Mouse (Mus musculus): Measurements from ENCODE around the gene Olfr331. TPM values are rescaled to one million over a fixed set of nuclear protein-coding genes. Genes with fewer than 3 reads are reported as not detected.

Gene Olfr331
- not detected for polyA plus RNA-seq (2015; fragmentation: Illumina TruSeq; extraction: RNeasy Lipid Tissue Mini Kit (QIAGEN cat#74804); ENCODE audit: insufficient read depth, low read depth, low replicate concordance)

DNA sequence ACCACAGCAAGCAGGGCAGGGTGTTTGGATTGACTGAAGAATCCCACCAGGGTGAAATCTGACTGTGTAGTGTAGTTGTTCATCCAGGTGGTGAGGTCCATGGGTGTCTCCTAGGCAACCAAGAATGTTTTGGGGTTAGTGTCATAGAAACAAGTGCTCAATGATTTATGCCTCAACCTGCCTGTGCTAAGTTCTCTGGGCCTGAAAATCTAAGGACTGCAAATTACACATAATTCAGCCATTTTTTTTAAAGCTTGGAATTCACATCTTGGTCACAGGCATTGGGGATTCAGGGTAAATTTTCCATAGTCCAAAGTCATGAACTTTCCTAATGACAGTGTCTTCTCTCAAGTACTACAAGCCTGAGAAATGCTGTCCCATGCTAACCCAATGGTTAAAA lies at the start of gene Olfr331:
TSS of gene Olfr331 (minus strand) at position 101 of the 400 bp plus-strand sequence.

GRCm38 (mm10) chr11:58546322-58546721 lies 44.0 kb upstream of the Olfr331 start, which contains the start of gene Olfr329-ps:
TSS of gene Olfr329-ps (minus strand) at chr11:58546422.

GRCm38 (mm10) chr11:58534736-58535135 lies 32.4 kb upstream of the Olfr331 start, which contains the start of gene Olfr330:
TSS of gene Olfr330 (minus strand) at chr11:58534836.

DNA sequence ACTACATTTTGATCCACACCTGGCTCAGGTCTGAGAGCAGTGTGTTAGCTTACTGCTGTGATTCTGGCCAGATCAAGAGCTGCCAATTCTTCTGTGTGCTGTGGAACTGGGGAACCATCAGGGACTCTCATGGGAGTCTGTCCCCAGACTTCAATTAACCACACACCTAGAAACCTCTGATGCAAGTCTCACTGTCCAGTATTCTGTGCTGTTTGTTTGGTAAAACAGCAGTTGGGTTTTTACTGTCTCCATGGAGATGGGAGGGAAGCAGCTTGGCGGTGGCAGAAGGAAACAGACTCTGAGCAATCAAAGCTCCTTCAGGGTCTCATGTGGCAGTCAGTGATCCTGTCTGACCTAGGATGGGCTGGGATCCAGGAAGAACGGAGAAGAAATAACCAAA lies 9.9 kb downstream of the Olfr331 start, which contains the start of gene Olfr332:
TSS of gene Olfr332 (minus strand) at position 101 of the 400 bp plus-strand sequence.

DNA sequence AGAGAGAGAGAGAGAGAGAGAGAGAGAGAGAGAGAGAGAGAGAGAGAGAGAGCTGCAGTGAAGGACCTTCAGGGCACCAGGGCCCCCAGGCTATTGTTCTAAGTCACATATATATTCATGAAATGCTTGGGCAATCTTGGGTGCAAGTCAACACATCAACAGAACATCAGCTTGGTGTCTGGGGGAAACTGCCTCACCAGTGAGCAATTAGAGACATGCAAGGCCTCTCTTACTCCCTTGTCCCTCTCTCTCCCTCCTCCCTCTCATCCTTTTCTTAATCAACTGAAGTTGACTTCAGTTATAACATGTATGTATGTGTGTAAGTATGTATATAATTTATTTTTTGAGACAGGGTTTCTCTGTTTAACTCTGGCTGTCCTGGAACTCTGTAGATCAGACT lies 40.2 kb downstream of the Olfr331 start, which contains the start of gene Olfr30:
TSS of gene Olfr30 (minus strand) at position 101 of the 400 bp plus-strand sequence.

DNA sequence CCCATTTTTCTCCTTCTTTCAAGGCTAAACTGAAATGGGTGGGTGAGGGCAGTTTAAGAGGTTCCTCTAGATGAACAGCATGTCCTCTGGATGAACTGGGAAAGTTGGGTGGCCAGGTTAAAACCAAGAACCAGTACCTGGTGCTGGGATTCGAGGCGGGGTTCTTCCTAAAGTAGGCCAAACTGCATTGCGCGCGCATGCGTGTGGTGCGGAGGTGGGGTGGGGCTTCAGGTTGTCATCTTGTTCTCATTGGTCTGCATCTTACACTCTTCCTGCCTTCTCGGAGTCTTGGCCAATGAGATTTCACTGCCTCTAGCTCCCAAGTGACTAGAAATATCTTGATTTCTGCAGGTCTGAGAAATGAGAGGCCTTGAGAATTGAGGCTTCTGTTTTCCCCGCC lies 49.6 kb downstream of the Olfr331 start, which contains the start of gene Lypd9:
TSS of gene Lypd9 (minus strand) at position 165 of the 400 bp plus-strand sequence.

Other genes starting within 250 kb of the Olfr331 start
- not detected for gene 4930438A08Rik, start 227.8 kb downstream of the Olfr331 start, polyA plus RNA-seq (2015; fragmentation: Illumina TruSeq; extraction: RNeasy Lipid Tissue Mini Kit (QIAGEN cat#74804); ENCODE audit: insufficient read depth, low read depth, low replicate concordance)
- 19.3 TPM for gene Zfp692, start 195.5 kb downstream of the Olfr331 start, polyA plus RNA-seq (2015; fragmentation: Illumina TruSeq; extraction: RNeasy Lipid Tissue Mini Kit (QIAGEN cat#74804); ENCODE audit: insufficient read depth, low read depth, low replicate concordance)
- 11.3 TPM for gene Zfp672, start 172.2 kb downstream of the Olfr331 start, polyA plus RNA-seq (2015; fragmentation: Illumina TruSeq; extraction: RNeasy Lipid Tissue Mini Kit (QIAGEN cat#74804); ENCODE audit: insufficient read depth, low read depth, low replicate concordance)
- gene Sh3bp5l, start 171.8 kb downstream of the Olfr331 start, polyA plus RNA-seq (2015; fragmentation: Illumina TruSeq; extraction: RNeasy Lipid Tissue Mini Kit (QIAGEN cat#74804); ENCODE audit: insufficient read depth, low read depth, low replicate concordance) = 5.0 TPM
- gene Lypd8, start 123.5 kb downstream of the Olfr331 start, polyA plus RNA-seq (2015; fragmentation: Illumina TruSeq; extraction: RNeasy Lipid Tissue Mini Kit (QIAGEN cat#74804); ENCODE audit: insufficient read depth, low read depth, low replicate concordance) = not detected
- gene 1810065E05Rik, start 81.5 kb downstream of the Olfr331 start, polyA plus RNA-seq (2015; fragmentation: Illumina TruSeq; extraction: RNeasy Lipid Tissue Mini Kit (QIAGEN cat#74804); ENCODE audit: insufficient read depth, low read depth, low replicate concordance) = not detected
- not detected for gene Gm12253, start 70.0 kb downstream of the Olfr331 start, polyA plus RNA-seq (2015; fragmentation: Illumina TruSeq; extraction: RNeasy Lipid Tissue Mini Kit (QIAGEN cat#74804); ENCODE audit: insufficient read depth, low read depth, low replicate concordance)
- not detected for gene Lypd9, start 49.6 kb downstream of the Olfr331 start, polyA plus RNA-seq (2015; fragmentation: Illumina TruSeq; extraction: RNeasy Lipid Tissue Mini Kit (QIAGEN cat#74804); ENCODE audit: insufficient read depth, low read depth, low replicate concordance)
- not detected for gene Olfr30, start 40.3 kb downstream of the Olfr331 start, polyA plus RNA-seq (2015; fragmentation: Illumina TruSeq; extraction: RNeasy Lipid Tissue Mini Kit (QIAGEN cat#74804); ENCODE audit: insufficient read depth, low read depth, low replicate concordance)
- gene Olfr332, start 10.0 kb downstream of the Olfr331 start, polyA plus RNA-seq (2015; fragmentation: Illumina TruSeq; extraction: RNeasy Lipid Tissue Mini Kit (QIAGEN cat#74804); ENCODE audit: insufficient read depth, low read depth, low replicate concordance) = not detected
- not detected for gene Olfr330, start 32.3 kb upstream of the Olfr331 start, polyA plus RNA-seq (2015; fragmentation: Illumina TruSeq; extraction: RNeasy Lipid Tissue Mini Kit (QIAGEN cat#74804); ENCODE audit: insufficient read depth, low read depth, low replicate concordance)
- not detected for gene Olfr329-ps, start 43.9 kb upstream of the Olfr331 start, polyA plus RNA-seq (2015; fragmentation: Illumina TruSeq; extraction: RNeasy Lipid Tissue Mini Kit (QIAGEN cat#74804); ENCODE audit: insufficient read depth, low read depth, low replicate concordance)
- gene Olfr328, start 53.1 kb upstream of the Olfr331 start, polyA plus RNA-seq (2015; fragmentation: Illumina TruSeq; extraction: RNeasy Lipid Tissue Mini Kit (QIAGEN cat#74804); ENCODE audit: insufficient read depth, low read depth, low replicate concordance) = not detected
- not detected for gene Olfr224, start 68.0 kb upstream of the Olfr331 start, polyA plus RNA-seq (2015; fragmentation: Illumina TruSeq; extraction: RNeasy Lipid Tissue Mini Kit (QIAGEN cat#74804); ENCODE audit: insufficient read depth, low read depth, low replicate concordance)
- not detected for gene Olfr325, start 75.2 kb upstream of the Olfr331 start, polyA plus RNA-seq (2015; fragmentation: Illumina TruSeq; extraction: RNeasy Lipid Tissue Mini Kit (QIAGEN cat#74804); ENCODE audit: insufficient read depth, low read depth, low replicate concordance)
- gene Olfr324, start 92.5 kb upstream of the Olfr331 start, polyA plus RNA-seq (2015; fragmentation: Illumina TruSeq; extraction: RNeasy Lipid Tissue Mini Kit (QIAGEN cat#74804); ENCODE audit: insufficient read depth, low read depth, low replicate concordance) = not detected
- gene 2210407C18Rik, start 113.5 kb upstream of the Olfr331 start, polyA plus RNA-seq (2015; fragmentation: Illumina TruSeq; extraction: RNeasy Lipid Tissue Mini Kit (QIAGEN cat#74804); ENCODE audit: insufficient read depth, low read depth, low replicate concordance) = not detected
- gene Olfr323, start 127.9 kb upstream of the Olfr331 start, polyA plus RNA-seq (2015; fragmentation: Illumina TruSeq; extraction: RNeasy Lipid Tissue Mini Kit (QIAGEN cat#74804); ENCODE audit: insufficient read depth, low read depth, low replicate concordance) = not detected
- not detected for gene Trim58, start 137.9 kb upstream of the Olfr331 start, polyA plus RNA-seq (2015; fragmentation: Illumina TruSeq; extraction: RNeasy Lipid Tissue Mini Kit (QIAGEN cat#74804); ENCODE audit: insufficient read depth, low read depth, low replicate concordance)
- gene Olfr322, start 156.2 kb upstream of the Olfr331 start, polyA plus RNA-seq (2015; fragmentation: Illumina TruSeq; extraction: RNeasy Lipid Tissue Mini Kit (QIAGEN cat#74804); ENCODE audit: insufficient read depth, low read depth, low replicate concordance) = not detected
- gene Olfr320, start 178.5 kb upstream of the Olfr331 start, polyA plus RNA-seq (2015; fragmentation: Illumina TruSeq; extraction: RNeasy Lipid Tissue Mini Kit (QIAGEN cat#74804); ENCODE audit: insufficient read depth, low read depth, low replicate concordance) = not detected
- gene Olfr319, start 196.6 kb upstream of the Olfr331 start, polyA plus RNA-seq (2015; fragmentation: Illumina TruSeq; extraction: RNeasy Lipid Tissue Mini Kit (QIAGEN cat#74804); ENCODE audit: insufficient read depth, low read depth, low replicate concordance) = not detected
- not detected for gene Olfr318, start 221.4 kb upstream of the Olfr331 start, polyA plus RNA-seq (2015; fragmentation: Illumina TruSeq; extraction: RNeasy Lipid Tissue Mini Kit (QIAGEN cat#74804); ENCODE audit: insufficient read depth, low read depth, low replicate concordance)
- not detected for gene Olfr317, start 236.6 kb upstream of the Olfr331 start, polyA plus RNA-seq (2015; fragmentation: Illumina TruSeq; extraction: RNeasy Lipid Tissue Mini Kit (QIAGEN cat#74804); ENCODE audit: insufficient read depth, low read depth, low replicate concordance)